Mouse (Mus musculus) erythroblast, embryonic 14.5 days (primary cell): Measurements from ENCODE around the gene Hmga2. TPM values are rescaled to one million over a fixed set of nuclear protein-coding genes. Genes with fewer than 3 reads are reported as not detected.

Source experiments
- H3K27me3 ChIP-seq: 2 replicates; pipeline ENCODE4 v1.6.1; 2012; ENCODE audit warnings: inconsistent platforms; ENCODE audit not compliant: control insufficient read depth
- H3K36me3 ChIP-seq: 2 replicates; pipeline ENCODE4 v1.6.1; 2012; ENCODE audit warnings: mild to moderate bottlenecking, inconsistent platforms; ENCODE audit not compliant: control insufficient read depth
- H3K4me1 ChIP-seq: 2 replicates; pipeline ENCODE4 v1.6.1; 2012; ENCODE audit warnings: inconsistent platforms; ENCODE audit not compliant: control insufficient read depth
- H3K4me3 ChIP-seq: replicated peaks from 2 replicates; pipeline ENCODE3; 2012; ENCODE audit warnings: moderate library complexity, mild to moderate bottlenecking, inconsistent platforms
- H3K9me3 ChIP-seq: 2 replicates; pipeline ENCODE4 v1.6.1; 2012; ENCODE audit warnings: low read length, inconsistent platforms, mixed read lengths; ENCODE audit not compliant: control insufficient read depth
- GATA1 ChIP-seq: IDR thresholded peaks from 2 replicates; pipeline ENCODE4 v1.6.1; 2012; ENCODE audit warnings: low read length, inconsistent platforms, mixed read lengths
- TAL1 ChIP-seq: IDR thresholded peaks from 3 replicates; pipeline ENCODE4 v1.6.1; 2012; ENCODE audit warnings: low read length, inconsistent platforms, mixed read lengths
- polyA plus RNA-seq: library from polyadenylated mRNA; stranded (reverse); fragments of >175 nt; gene quantifications from 2 replicates; pipeline ENCODE4 v1.2.3, GENCODE M21; 2012

Hmga2 gene
- polyA plus RNA-seq, 1 experiment = 0.05 TPM

GRCm38 (mm10) chr10:120410958-120411357 lies 65.3 kb downstream of the Hmga2 start:
- H3K4me3 ChIP-seq = no peak overlapping the region

GRCm38 (mm10) chr10:120409131-120409530 lies 67.1 kb downstream of the Hmga2 start:
- Histone ChIP-seq H3K36me3 (no peaks in the 10 kb centered on the region), H3K9me3 (no peaks in the 10 kb centered on the region), H3K4me3 (no peak overlapping the region), H3K27me3 (no peaks in the 10 kb centered on the region), H3K4me1 (no peaks in the 10 kb centered on the region)
- TF ChIP-seq GATA1 = no peak
- no peak for TF ChIP-seq TAL1

More at GRCm38 (mm10) chr10:120410958-120411357, 65.3 kb downstream of the Hmga2 start:
- Histone ChIP-seq H3K4me1 (no peaks in the 10 kb centered on the region), H3K36me3 (no peaks in the 10 kb centered on the region), H3K9me3 (no peaks in the 10 kb centered on the region), H3K27me3 (no peaks in the 10 kb centered on the region)
- no peak for TF ChIP-seq TAL1
- TF ChIP-seq GATA1 = no peak

- Histone ChIP-seq H3K4me1 (no peaks in the 10 kb centered on the region), H3K9me3 (no peaks in the 10 kb centered on the region), H3K4me3 (no peak overlapping the region), H3K27me3 (no peaks in the 10 kb centered on the region), H3K36me3 (no peaks in the 10 kb centered on the region)
- TF ChIP-seq TAL1 (no peak), GATA1 (no peak)
Observed at GRCm38 (mm10) chr10:120407230-120407629, 69.0 kb downstream of the Hmga2 start.

GRCm38 (mm10) chr10:120406038-120406437 lies 70.2 kb downstream of the Hmga2 start:
- Histone ChIP-seq H3K27me3 (no peaks in the 10 kb centered on the region), H3K9me3 (no peaks in the 10 kb centered on the region), H3K36me3 (no peaks in the 10 kb centered on the region), H3K4me1 (no peaks in the 10 kb centered on the region), H3K4me3 (no peak overlapping the region)
- no peak for TF ChIP-seq GATA1
- no peak for TF ChIP-seq TAL1

- no peak overlapping the region for H3K4me3 ChIP-seq
- no peaks in the 10 kb centered on the region for H3K4me1 ChIP-seq
- TF ChIP-seq TAL1 = no peak
- TF ChIP-seq GATA1 = no peak
- H3K9me3 ChIP-seq = no peaks in the 10 kb centered on the region
- no peaks in the 10 kb centered on the region for H3K27me3 ChIP-seq
- no peaks in the 10 kb centered on the region for H3K36me3 ChIP-seq
Observed at GRCm38 (mm10) chr10:120405322-120405721, 70.9 kb downstream of the Hmga2 start.

GRCm38 (mm10) chr10:120402966-120403365 lies 73.3 kb downstream of the Hmga2 start:
- no peak for TF ChIP-seq TAL1
- TF ChIP-seq GATA1 = no peak
- Histone ChIP-seq H3K4me1 (no peaks in the 10 kb centered on the region), H3K4me3 (no peak overlapping the region), H3K36me3 (no peaks in the 10 kb centered on the region), H3K9me3 (no peaks in the 10 kb centered on the region), H3K27me3 (no peaks in the 10 kb centered on the region)

GRCm38 (mm10) chr10:120401787-120402186 lies 74.5 kb downstream of the Hmga2 start:
- no peak overlapping the region for H3K4me3 ChIP-seq
- no peaks in the 10 kb centered on the region for H3K9me3 ChIP-seq
- H3K4me1 ChIP-seq = no peaks in the 10 kb centered on the region
- no peaks in the 10 kb centered on the region for H3K36me3 ChIP-seq
- no peaks in the 10 kb centered on the region for H3K27me3 ChIP-seq
- TF ChIP-seq TAL1 (no peak), GATA1 (no peak)

- Histone ChIP-seq H3K36me3 (no peaks in the 10 kb centered on the region), H3K27me3 (no peaks in the 10 kb centered on the region), H3K4me3 (no peak overlapping the region), H3K9me3 (no peaks in the 10 kb centered on the region), H3K4me1 (no peaks in the 10 kb centered on the region)
- no peak for TF ChIP-seq TAL1
- no peak for TF ChIP-seq GATA1
Observed at GRCm38 (mm10) chr10:120399846-120400510, 76.3 kb downstream of the Hmga2 start.

GRCm38 (mm10) chr10:120398745-120399144 lies 77.5 kb downstream of the Hmga2 start:
- Histone ChIP-seq H3K4me1 (no peaks in the 10 kb centered on the region), H3K36me3 (no peaks in the 10 kb centered on the region), H3K27me3 (no peaks in the 10 kb centered on the region), H3K4me3 (no peak overlapping the region), H3K9me3 (no peaks in the 10 kb centered on the region)
- TF ChIP-seq TAL1 (no peak), GATA1 (no peak)

- no peaks in the 10 kb centered on the region for H3K36me3 ChIP-seq
- H3K9me3 ChIP-seq = no peaks in the 10 kb centered on the region
- no peak overlapping the region for H3K4me3 ChIP-seq
- TF ChIP-seq TAL1 = no peak
- no peak for TF ChIP-seq GATA1
- H3K4me1 ChIP-seq = no peaks in the 10 kb centered on the region
- no peaks in the 10 kb centered on the region for H3K27me3 ChIP-seq
Observed at GRCm38 (mm10) chr10:120397211-120397631, 79.0 kb downstream of the Hmga2 start.
